Mouse (Mus musculus): ENCODE data around the gene Cpsf7. TPM values are rescaled to one million over a fixed set of nuclear protein-coding genes. Genes with fewer than 3 reads are reported as not detected.

Cpsf7 gene
- polyA plus RNA-seq, 1 experiment from 2014 or later = 60.3 TPM

- no peak overlapping the region for H3K27ac ChIP-seq (ENCODE audit: low read depth)
Measured at GRCm38 (mm10) chr19:10590301-10590700, 65.2 kb downstream of the Cpsf7 start.

GRCm38 (mm10) chr19:10591659-10592377 lies 66.8 kb downstream of the Cpsf7 start:
- Histone ChIP-seq H3K4me3 (ENCODE audit: low read depth, low read length) (no peak overlapping the region), H3K27ac (ENCODE audit: low read depth) (no peak overlapping the region), H3K4me2 (no peak overlapping the region), H3K36me3 (ENCODE audit: insufficient read depth) (peaks cover 28% of the 10 kb centered on the region), H3K4me1 (ENCODE audit: insufficient read depth) (no peaks in the 10 kb centered on the region), H3K9me3 (ENCODE audit: low read depth, low read length) (no peaks in the 10 kb centered on the region), H3K9ac (no peak overlapping the region), H3K27me3 (ENCODE audit: insufficient read depth, low read length) (no peaks in the 10 kb centered on the region)
- no peak for TF ChIP-seq CTCF (IDR thresholded peaks at IDR 0.05; ENCODE audit: low read depth)
- DNase-seq (no peak), ATAC-seq (ENCODE audit: insufficient read depth) (no peak)
- WGBS = 90% methylated on average over 6 of the region's 6 CpGs

More at GRCm38 (mm10) chr19:10590301-10590700, 65.2 kb downstream of the Cpsf7 start:
- no peak overlapping the region for H3K4me3 ChIP-seq (ENCODE audit: low read depth, low read length)
- H3K27me3 ChIP-seq (ENCODE audit: insufficient read depth, low read length) = no peaks in the 10 kb centered on the region
- DNase-seq (no peak), ATAC-seq (ENCODE audit: insufficient read depth) (no peak)
- H3K9me3 ChIP-seq (ENCODE audit: low read depth, low read length) = no peaks in the 10 kb centered on the region
- no peak overlapping the region for H3K4me2 ChIP-seq
- H3K9ac ChIP-seq = no peak overlapping the region
- 63% methylated on average over 3 of the region's 3 CpGs for WGBS
- TF ChIP-seq CTCF (IDR thresholded peaks at IDR 0.05; ENCODE audit: low read depth) = no peak
- peaks cover 19% of the 10 kb centered on the region for H3K36me3 ChIP-seq (ENCODE audit: insufficient read depth)
- no peaks in the 10 kb centered on the region for H3K4me1 ChIP-seq (ENCODE audit: insufficient read depth)

Other genes starting within 250 kb of the Cpsf7 start
- 2.5 and 3.4 TPM in 2 replicates for gene Dagla, start 220.4 kb upstream of the Cpsf7 start, polyA plus RNA-seq (2014; fragmentation: Nextera tagmentation; extraction: Ambion mirVana)
- 3.3 and 4.7 TPM in 2 replicates for gene Syt7, start 136.2 kb upstream of the Cpsf7 start, polyA plus RNA-seq (2014; fragmentation: Nextera tagmentation; extraction: Ambion mirVana)
- gene Lrrc10b, start 67.8 kb upstream of the Cpsf7 start, polyA plus RNA-seq (2014; fragmentation: Nextera tagmentation; extraction: Ambion mirVana) = 0.78 and 0.97 TPM in 2 replicates
- gene Ppp1r32, start 42.3 kb upstream of the Cpsf7 start, polyA plus RNA-seq (2014; fragmentation: Nextera tagmentation; extraction: Ambion mirVana) = 0.26 TPM in 1 of 2 replicates, not detected in the other
- 59.4 and 62.6 TPM in 2 replicates for gene Sdhaf2, start 876 bp downstream of the Cpsf7 start, polyA plus RNA-seq (2014; fragmentation: Nextera tagmentation; extraction: Ambion mirVana)
- gene Tmem216, start 31.0 kb downstream of the Cpsf7 start, polyA plus RNA-seq (2014; fragmentation: Nextera tagmentation; extraction: Ambion mirVana) = 59.2 and 60.2 TPM in 2 replicates
- gene Cyb561a3, start 51.9 kb downstream of the Cpsf7 start, polyA plus RNA-seq (2014; fragmentation: Nextera tagmentation; extraction: Ambion mirVana) = 18.0 and 19.2 TPM in 2 replicates
- gene Tmem138, start 52.1 kb downstream of the Cpsf7 start, polyA plus RNA-seq (2014; fragmentation: Nextera tagmentation; extraction: Ambion mirVana) = 42.2 and 44.8 TPM in 2 replicates
- 373 and 396 TPM in 2 replicates for gene Ddb1, start 80.1 kb downstream of the Cpsf7 start, polyA plus RNA-seq (2014; fragmentation: Nextera tagmentation; extraction: Ambion mirVana)
- gene Tkfc, start 80.4 kb downstream of the Cpsf7 start, polyA plus RNA-seq (2014; fragmentation: Nextera tagmentation; extraction: Ambion mirVana) = 19.2 and 19.4 TPM in 2 replicates
- 0.65 and 1.3 TPM in 2 replicates for gene Vwce, start 108.9 kb downstream of the Cpsf7 start, polyA plus RNA-seq (2014; fragmentation: Nextera tagmentation; extraction: Ambion mirVana)
- gene Pga5, start 152.8 kb downstream of the Cpsf7 start, polyA plus RNA-seq (2014; fragmentation: Nextera tagmentation; extraction: Ambion mirVana) = not detected in 2 replicates
- gene Vps37c, start 163.5 kb downstream of the Cpsf7 start, polyA plus RNA-seq (2014; fragmentation: Nextera tagmentation; extraction: Ambion mirVana) = 30.3 and 33.1 TPM in 2 replicates
- 0.39 and 0.63 TPM in 2 replicates for gene Cd5, start 213.7 kb downstream of the Cpsf7 start, polyA plus RNA-seq (2014; fragmentation: Nextera tagmentation; extraction: Ambion mirVana)

Data from lung, embryonic 14.5 days (tissue).